Mouse (Mus musculus) thymus, postnatal 36 days (tissue): ENCODE results near the gene Slc7a15.
"Not testable (repeated sequence)": the region's sequence is repeated elsewhere in the genome, so short reads cannot be mapped to it uniquely, and the experiment has no call there.

ENCODE experiments used
- DNase-seq, 2 experiments: peaks; one replicate each; pipeline ENCODE4 v3.0.0; 2022; ENCODE audit warnings: mixed read lengths in 2 of 2

Gene Slc7a15

GRCm38 (mm10) chr12:8598966-8599365, at the start of gene Slc7a15:
Gene Slc7a15, minus strand, starts transcription at chr12:8599066.
- not testable (repeated sequence) for DNase-seq

- not testable (repeated sequence) for DNase-seq
Observed at GRCm38 (mm10) chr12:8648211-8648610, 49.3 kb upstream of the Slc7a15 start.

DNA sequence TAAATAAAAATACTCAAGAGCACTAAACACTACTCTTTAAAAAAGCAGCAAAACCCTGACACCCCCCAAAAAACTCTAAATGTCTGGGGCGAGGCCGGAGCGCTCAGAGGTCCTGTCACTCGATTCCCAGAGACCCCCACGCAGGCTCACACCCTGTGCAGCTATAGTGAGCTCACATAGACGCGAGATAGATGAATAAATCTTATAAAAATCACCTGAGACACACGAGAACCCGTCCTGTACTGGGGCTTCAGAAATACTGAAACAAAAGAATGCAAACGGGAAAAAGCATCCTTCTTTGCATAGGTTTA, 42.5 kb upstream of the Slc7a15 start:
- DNase-seq: peak in 1 of 2 experiments; percentile 34

GRCm38 (mm10) chr12:8640711-8641424, 42.0 kb upstream of the Slc7a15 start:
- DNase-seq: peak; percentile 98 to 99

DNA sequence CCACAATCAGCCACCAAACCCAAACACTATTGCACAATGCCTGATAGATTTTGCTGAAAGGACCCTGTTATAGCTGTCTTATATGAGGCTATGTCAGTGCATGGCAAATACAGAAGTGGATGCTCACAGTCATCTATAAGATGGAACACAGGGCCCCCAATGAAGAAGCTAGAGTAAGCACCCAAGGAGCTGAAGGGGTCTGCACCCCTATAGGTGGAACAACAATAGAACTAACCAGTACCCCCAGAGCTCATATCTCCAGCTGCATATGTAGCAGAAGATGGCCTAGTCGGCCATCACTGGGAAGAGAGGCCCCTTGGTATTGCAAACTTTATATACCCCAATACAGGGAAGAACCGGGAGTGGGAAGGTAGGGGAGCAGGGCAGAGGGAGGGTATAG, 41.3 kb upstream of the Slc7a15 start:
- DNase-seq: not testable (repeated sequence)

DNA sequence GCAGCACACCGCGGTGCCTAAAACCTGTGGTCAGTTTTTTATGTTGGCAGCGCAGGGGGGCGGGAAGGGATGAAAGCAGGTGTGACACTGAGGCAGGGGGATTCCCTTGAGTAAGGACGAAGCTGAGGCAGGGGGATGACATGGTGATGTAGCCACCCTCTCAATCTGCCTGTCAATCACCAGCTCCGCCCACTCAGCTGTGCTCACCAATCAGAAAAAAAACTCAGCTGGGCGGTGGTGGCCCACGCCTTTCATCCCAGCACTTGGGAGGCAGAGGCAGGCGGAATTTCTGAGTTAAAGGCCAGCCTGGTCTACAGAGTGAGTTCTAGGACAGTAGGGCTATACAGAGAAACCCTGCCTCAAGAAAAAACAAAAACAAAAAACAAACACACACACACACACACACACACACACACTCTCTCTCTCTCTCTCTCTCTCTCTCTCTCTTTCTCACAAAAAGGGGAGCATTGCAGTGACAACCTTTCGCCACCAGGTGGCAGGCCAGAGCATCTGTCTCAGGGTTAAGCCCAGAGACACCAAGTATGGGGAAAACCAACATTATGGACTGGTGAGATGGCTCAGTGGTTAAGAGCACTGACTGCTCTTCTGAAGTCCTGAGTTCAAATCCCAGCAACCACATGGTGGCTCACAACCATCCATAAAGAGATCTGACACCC, 39.7 kb upstream of the Slc7a15 start:
- peak; percentile 85 to 87 for DNase-seq

DNA sequence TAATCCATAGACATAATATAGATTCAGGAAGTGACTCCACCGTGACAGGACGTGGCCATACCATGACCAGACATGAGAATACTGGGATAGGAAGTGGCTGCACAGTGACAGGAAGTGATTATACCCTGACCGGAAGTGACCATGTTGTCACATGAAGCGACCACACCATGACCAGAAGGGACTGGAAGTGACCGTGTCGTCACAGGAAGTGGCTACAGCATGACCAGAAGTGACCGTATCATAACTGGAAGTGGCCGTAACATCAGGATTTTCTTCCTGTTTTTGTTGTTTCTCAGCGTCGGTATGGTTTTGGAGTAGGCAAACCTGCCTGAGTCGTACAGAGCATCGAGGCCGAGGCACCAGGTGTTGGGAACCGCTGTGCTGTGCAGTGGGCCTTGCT, 38.1 kb upstream of the Slc7a15 start:
- DNase-seq: no peak

DNA sequence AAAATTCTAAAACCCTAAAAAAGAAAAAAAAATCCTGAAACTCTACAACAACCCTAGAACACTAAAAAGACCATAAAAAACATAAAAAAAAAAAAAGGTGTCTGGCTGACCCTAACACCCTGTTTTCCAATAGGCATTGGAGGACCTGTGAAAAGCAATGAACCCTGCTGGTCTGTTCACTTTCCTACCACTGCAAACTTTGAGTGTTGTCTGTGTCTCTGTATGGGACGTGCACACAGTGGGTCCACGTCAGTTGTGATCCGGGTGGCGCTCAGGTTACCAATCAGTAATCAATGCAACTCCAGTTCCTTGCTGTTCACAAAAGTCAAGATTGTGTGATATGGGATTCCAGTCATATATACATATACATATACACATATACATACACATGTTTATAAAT, 36.7 kb upstream of the Slc7a15 start:
- no peak for DNase-seq

DNA sequence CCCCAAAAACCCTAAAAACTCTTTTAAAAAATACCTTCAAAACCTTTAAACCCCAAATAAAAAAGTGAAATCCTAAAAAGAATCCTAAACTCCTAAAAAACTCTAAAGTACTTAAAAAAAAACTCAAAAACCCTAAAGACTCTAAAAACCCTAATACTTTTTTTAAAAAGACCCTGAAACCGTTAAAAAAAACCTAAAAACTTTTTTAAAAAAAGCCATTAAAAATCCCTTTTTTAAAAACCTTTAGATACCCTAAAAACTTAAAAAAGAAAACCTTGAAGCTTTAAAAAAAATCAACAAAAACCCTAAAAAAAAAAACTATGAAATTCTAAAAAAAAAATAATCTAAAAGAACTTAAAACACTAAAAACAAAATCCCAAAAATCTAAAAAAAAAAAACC, 35.4 kb upstream of the Slc7a15 start:
- DNase-seq: no peak

GRCm38 (mm10) chr12:8632737-8633365, 34.0 kb upstream of the Slc7a15 start:
- DNase-seq: no peak

DNA sequence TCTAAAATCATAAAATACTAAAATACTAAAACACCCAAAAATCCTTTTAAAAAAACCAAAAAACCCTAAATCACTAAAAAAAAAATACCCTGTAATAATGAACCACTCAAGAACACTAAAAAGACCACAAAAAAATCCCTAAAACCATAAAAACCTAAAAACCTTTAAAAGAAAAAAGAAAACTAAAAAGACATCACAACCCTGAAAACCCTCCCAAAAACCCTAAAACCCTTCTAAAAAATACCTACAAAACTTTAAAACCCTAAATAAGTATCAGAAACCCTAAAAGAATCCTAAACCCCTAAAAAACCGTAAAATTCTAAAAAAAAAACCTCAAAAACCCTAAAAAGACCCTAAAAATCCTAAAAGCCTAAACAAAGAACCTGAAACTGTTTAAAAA, 32.8 kb upstream of the Slc7a15 start:
- DNase-seq: no peak

DNA sequence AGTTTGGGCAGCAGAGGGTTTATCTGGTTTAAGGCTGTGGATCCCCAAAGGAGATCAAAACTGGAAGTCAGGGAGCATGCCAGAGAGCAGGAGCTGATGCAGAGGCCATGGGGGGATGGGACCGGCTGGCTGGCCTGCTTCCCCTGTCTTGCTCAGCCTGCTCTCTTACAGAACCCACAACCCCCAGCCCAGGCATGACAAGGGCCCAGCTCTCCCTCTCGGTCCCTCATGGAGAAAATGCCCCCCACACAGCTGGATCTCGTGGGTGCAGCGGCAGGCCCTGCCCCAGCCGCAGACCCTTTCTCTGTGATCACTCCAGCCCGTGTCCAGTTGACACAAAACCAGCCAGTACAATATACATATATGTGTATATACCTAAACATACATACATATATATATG, 30.7 kb upstream of the Slc7a15 start:
- DNase-seq: peak in 1 of 2 experiments; percentile 6

DNA sequence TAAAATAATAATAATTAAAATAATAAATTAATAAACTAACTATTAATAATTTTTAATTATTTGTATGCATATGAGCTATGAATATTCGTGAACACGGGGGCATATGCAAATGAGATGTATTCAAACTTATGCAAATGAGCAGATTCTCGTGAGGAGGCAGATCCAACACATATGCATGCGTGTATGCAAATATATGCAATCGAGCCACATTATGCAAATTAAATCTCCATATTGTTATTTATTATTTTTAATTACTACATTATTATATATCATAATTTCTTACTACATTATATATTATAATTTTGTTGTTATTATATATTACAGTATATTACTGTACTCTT, 21.8 kb upstream of the Slc7a15 start:
- no peak for DNase-seq

DNA sequence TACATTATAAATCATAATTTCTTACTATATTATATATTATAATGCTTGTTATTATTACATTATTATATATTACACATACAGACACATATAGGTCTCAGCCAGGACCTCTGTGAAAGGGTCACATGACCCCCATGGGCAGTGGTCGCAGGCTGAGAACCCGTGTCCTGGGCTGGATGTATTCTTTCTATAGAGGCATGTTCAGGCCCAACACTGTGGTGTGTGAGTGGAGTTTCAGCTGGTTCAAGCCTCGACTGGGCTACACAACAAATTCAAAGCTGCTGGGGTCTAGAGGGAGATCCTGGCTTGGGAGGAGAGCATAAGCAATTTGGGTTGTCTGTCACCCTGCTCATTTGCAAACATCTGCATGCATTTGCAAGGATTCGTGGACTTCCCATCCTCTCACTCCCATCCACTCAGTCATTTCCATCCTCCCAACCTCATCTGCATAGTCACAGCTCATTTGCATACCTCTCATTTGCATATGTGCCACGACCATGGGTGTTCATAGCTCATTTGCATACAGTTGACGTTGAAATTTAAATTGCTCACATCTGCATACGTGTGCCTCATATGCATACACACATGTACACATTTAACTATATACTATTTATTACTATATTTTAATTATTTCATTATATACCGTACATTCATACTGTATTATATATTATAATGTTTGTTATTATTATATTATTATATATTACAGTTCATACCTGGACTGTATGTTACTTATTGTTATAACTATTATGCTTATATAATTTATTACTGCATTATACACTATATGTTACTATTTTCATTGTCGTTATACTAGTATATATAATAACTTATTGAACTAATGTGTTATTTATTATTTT, 21.2 kb upstream of the Slc7a15 start:
- DNase-seq: no peak

- DNase-seq: no peak
Observed at GRCm38 (mm10) chr12:8618271-8618670, 19.4 kb upstream of the Slc7a15 start.

DNA sequence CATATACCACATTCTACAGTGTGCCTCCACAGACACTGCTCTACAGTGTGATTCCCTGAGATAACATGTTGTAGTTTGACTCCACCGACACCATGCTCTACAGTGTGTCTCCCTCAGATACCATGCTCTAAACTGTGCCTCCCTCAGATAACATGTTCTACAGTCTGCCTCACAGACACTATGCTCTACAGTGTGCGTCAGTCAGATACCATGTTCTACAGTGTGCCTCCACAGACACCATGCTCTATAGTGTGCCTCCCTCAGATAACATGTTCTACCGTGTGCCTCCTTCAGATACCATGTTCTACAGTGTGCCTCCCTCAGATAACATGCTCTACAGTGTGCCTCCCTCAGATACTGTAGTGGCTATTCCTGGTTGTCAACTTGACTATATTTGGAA, 10.2 kb upstream of the Slc7a15 start:
- DNase-seq: no peak

- DNase-seq: no peak
Observed at GRCm38 (mm10) chr12:8595611-8596010, 3.3 kb downstream of the Slc7a15 start.

- DNase-seq: not testable (repeated sequence)
Observed at GRCm38 (mm10) chr12:8591326-8591725, 7.5 kb downstream of the Slc7a15 start.

- DNase-seq: no peak
Observed at GRCm38 (mm10) chr12:8573405-8573804, 25.5 kb downstream of the Slc7a15 start.

- not testable (repeated sequence) for DNase-seq
Observed at GRCm38 (mm10) chr12:8571903-8572341, 26.9 kb downstream of the Slc7a15 start.

DNA sequence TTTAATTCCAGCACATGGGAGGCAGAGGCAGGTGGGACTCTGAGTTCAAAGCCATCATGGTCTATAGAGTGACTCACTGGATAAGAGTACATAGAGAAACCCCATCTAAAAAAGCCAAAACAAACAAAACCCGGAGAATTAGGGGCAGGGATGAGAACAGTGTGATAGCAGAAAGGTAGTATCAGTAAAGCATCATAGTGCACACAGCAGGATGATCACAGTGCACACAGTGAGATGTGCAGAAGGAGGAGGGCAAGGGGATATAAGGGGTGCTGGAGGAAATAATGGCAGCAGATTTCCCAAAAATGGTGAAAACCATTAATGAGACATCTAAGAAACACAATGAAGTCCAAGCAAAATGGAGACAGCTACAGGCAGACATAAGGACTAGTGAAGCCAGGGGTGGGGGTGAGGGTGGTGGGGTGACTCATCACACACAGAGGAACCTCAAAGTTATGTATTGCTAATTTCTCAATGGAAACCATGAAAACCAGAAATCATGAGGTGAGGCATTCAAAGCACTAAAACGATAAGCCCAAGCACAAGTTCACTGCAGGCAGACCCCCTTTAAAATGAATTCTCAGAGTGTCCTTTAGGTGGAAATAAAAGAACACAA, 27.5 kb downstream of the Slc7a15 start:
- not testable (repeated sequence) for DNase-seq

- DNase-seq: not testable (repeated sequence)
Observed at GRCm38 (mm10) chr12:8562213-8562612, 36.7 kb downstream of the Slc7a15 start.

DNA sequence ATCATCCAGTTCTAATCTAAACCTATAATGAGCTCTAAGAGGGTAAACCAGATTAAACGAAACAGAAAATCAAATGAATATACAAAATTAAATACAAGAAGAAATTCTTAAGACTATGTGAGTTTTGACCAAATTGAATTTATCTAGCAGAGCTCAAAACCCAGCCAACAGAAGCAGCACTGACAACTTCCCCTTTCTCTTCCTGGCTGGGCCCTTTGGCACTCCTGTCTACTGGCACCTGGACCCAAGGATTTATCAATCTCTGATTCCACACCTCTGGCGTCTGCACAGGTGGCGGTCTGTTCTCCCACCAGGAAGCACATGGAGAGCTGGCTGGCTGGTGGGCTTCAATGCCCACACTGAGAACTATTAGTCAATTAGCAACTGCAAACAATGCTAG, 39.0 kb downstream of the Slc7a15 start:
- not testable (repeated sequence) for DNase-seq
